Mouse (Mus musculus) CH12.LX (cell line): ENCODE data around the gene Vkorc1l1.

ENCODE experiments used
- CTCF ChIP-seq, 2 experiments: IDR thresholded peaks in 1 of 2; conservative IDR thresholded peaks in 1 of 2; 2 replicates each; pipeline ENCODE4 v1.5.1; 2011 to 2012; ENCODE audit warnings: low read depth in 2 of 2, low read length in 2 of 2, improper control_type of control experiment in 1 of 2, inconsistent platforms in 1 of 2, mild to moderate bottlenecking in 1 of 2, moderate library complexity in 1 of 2
- EP300 ChIP-seq: IDR thresholded peaks from 2 replicates; pipeline ENCODE4 v1.6.1; 2011; ENCODE audit warnings: low read length, improper control_type of control experiment
- MAX ChIP-seq: IDR thresholded peaks from 2 replicates; pipeline ENCODE4 v1.6.1; 2011; ENCODE audit warnings: low read length, improper control_type of control experiment
- POLR2A ChIP-seq: IDR thresholded peaks from 2 replicates; pipeline ENCODE4 v1.6.1; 2011; ENCODE audit warnings: low read depth, mild to moderate bottlenecking, improper control_type of control experiment, low read length
- USF2 ChIP-seq: conservative IDR thresholded peaks from 2 replicates; pipeline ENCODE4 v1.6.1; 2011; ENCODE audit warnings: low read depth, low read length, improper control_type of control experiment
- ZMIZ1 ChIP-seq: IDR thresholded peaks from 2 replicates; pipeline ENCODE4 v1.6.1; 2012; ENCODE audit warnings: low read depth, mild to moderate bottlenecking, inconsistent platforms, low read length, improper control_type of control experiment

DNA sequence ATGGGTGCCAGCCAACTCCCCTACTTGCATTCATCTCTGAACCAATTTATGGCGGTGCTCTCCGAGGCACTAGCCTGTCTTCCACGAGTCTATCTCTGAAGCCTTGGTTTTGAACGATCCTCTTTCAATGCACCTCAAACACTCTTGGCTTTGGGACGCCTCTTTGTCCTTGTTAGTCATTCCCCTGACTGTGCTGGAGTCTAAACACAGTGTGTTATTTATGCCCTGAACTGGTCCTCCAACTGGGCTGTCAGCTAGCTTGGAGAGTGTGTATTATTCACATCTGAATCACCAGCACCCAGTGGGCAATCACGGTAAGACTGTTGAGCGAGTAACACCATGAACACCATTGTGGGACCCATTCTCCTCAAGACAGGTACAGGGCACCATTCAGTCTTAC, 85.9 kb downstream of the Vkorc1l1 start:
- TF ChIP-seq EP300: no peak
- no peak for TF ChIP-seq ZMIZ1
- TF ChIP-seq CTCF (conservative IDR thresholded peaks at IDR 0.05 in 1 of 2, IDR thresholded peaks at IDR 0.05 in 1 of 2; ENCODE audit: low read depth in 2 of 2, low read length in 2 of 2): no peak
- no peak for TF ChIP-seq MAX
- no peak for TF ChIP-seq POLR2A
- TF ChIP-seq USF2: no peak
